Mouse (Mus musculus) lung, postnatal 0 days (tissue): ENCODE data around the gene Ckb.

Experiments used
- CTCF ChIP-seq: IDR thresholded peaks from 2 replicates; pipeline ENCODE4 v1.5.1; 2016; ENCODE audit warnings: antibody characterized with exemption, mild to moderate bottlenecking
- EP300 ChIP-seq: IDR thresholded peaks from 2 replicates; pipeline ENCODE4 v1.6.1; 2016; ENCODE audit warnings: antibody characterized with exemption, mild to moderate bottlenecking, control low read depth

- TF ChIP-seq CTCF, result peak; percentile 89
- TF ChIP-seq EP300, result no peak
Observed at GRCm38 (mm10) chr12:111696239-111696638, 24.1 kb upstream of the Ckb start.
